8 mouse cellular contexts compared by ENCODE assay signal in genomic region chr10:96213876-96214275, GRCm38 (mm10).
A peak's percentile ranks its signal among the peaks of the same experiment; 100 is the strongest.
DNase-seq lines count a peak whose midpoint lies in the region; ATAC-seq and TF ChIP-seq lines count a peak whose summit lies in the region.

No protein-coding gene starts in this region.

- TF ChIP-seq CTCF in forebrain, postnatal 0 days (IDR thresholded peaks at IDR 0.05; ENCODE audit: low read depth) = peak; percentile 93

- H3K27me3 ChIP-seq in forebrain, postnatal 0 days (ENCODE audit: insufficient read depth, low read length) = no peaks in the 10 kb centered on the region
- no peaks in the 10 kb centered on the region for H3K27me3 ChIP-seq in neural tube, embryonic 15.5 days (replicated peaks)

- no peak overlapping the region for H3K27ac ChIP-seq in forebrain, postnatal 0 days (ENCODE audit: low read depth, low read length)
- H3K27ac ChIP-seq in neural tube, embryonic 15.5 days (replicated peaks) = peak overlapping the region; percentile 73

- peak; percentile 95 for ATAC-seq in forebrain, postnatal 0 days
- peak; percentile 93 for ATAC-seq in neural tube, embryonic 15.5 days (ENCODE audit: low FRiP score)

- no peak overlapping the region for H3K9ac ChIP-seq in forebrain, postnatal 0 days
- no peak overlapping the region for H3K9ac ChIP-seq in neural tube, embryonic 15.5 days (replicated peaks)

- peak; percentile 89 for DNase-seq in ES-CJ7 (ENCODE audit: low read depth, low spot score)
- peak; percentile 91 for DNase-seq in cerebellum, adult 11-12 months
- peak; percentile 97 for DNase-seq in forebrain, postnatal 0 days
- DNase-seq in heart, postnatal 36 days = peak; percentile 88 to 96
- peak; percentile 86 to 97 for DNase-seq in layer of hippocampus, adult 18-20 months (ENCODE audit: low spot score in 2 of 2)
- DNase-seq in lung, adult 18-20 months = peak; percentile 88 to 91
- peak; percentile 70 for DNase-seq in testis, postnatal 14 days (ENCODE audit: low spot score)

- H3K9me3 ChIP-seq in forebrain, postnatal 0 days (ENCODE audit: low read length) = no peaks in the 10 kb centered on the region
- H3K9me3 ChIP-seq in neural tube, embryonic 15.5 days (replicated peaks) = no peaks in the 10 kb centered on the region

- WGBS in forebrain, postnatal 0 days = 1% methylated on average over 10 of the region's 10 CpGs
- under 1% methylated on average over 10 of the region's 10 CpGs for WGBS in neural tube, embryonic 15.5 days

- intact Hi-C loops in heart, postnatal 36 days (cut with DNase I) = loop anchor here (1.0 to 10.0 kb wide), 8 partner anchors 81 to 1125 kb away; partner anchors contain the start of gene Btg1

- no peaks in the 10 kb centered on the region for H3K36me3 ChIP-seq in forebrain, postnatal 0 days (ENCODE audit: insufficient read depth)
- no peaks in the 10 kb centered on the region for H3K36me3 ChIP-seq in neural tube, embryonic 15.5 days

- no peak overlapping the region for H3K4me3 ChIP-seq in forebrain, postnatal 0 days (ENCODE audit: low read depth, low read length)
- no peak overlapping the region for H3K4me3 ChIP-seq in neural tube, embryonic 15.5 days (replicated peaks)

- H3K4me2 ChIP-seq in forebrain, postnatal 0 days (ENCODE audit: low read depth) = no peak overlapping the region
- no peak overlapping the region for H3K4me2 ChIP-seq in neural tube, embryonic 15.5 days

- H3K4me1 ChIP-seq in forebrain, postnatal 0 days (ENCODE audit: insufficient read depth) = no peaks in the 10 kb centered on the region
- 0 out of 2 replicates have a peak, but pooled peaks cover 7% of the 10 kb centered on the region for H3K4me1 ChIP-seq in neural tube, embryonic 15.5 days
